Mouse (Mus musculus) hindbrain, embryonic 12.5 days (tissue): ENCODE results near the gene Cyb5b. TPM values are rescaled to one million over a fixed set of nuclear protein-coding genes. Genes with fewer than 3 reads are reported as not detected.

ENCODE experiments used
- ATAC-seq: fragments of 200-750 bp; cut with Nextera tagmentation; 2 replicates; pipeline ENCODE4 v1.8.0; 2017; ENCODE audit warnings: moderate TSS enrichment; ENCODE audit not compliant: low FRiP score
- H3K27ac ChIP-seq: fragments of 300-500 bp; sonication (generic); 2 replicates; pipeline ENCODE4 v1.5.1; 2016; ENCODE audit warnings: mild to moderate bottlenecking
- H3K27me3 ChIP-seq: fragments of 300-500 bp; sonication (generic); 2 replicates; pipeline ENCODE4 v1.6.1; 2016; ENCODE audit warnings: mild to moderate bottlenecking
- H3K36me3 ChIP-seq: fragments of 300-500 bp; sonication (generic); 2 replicates; pipeline ENCODE4 v1.6.1; 2016; ENCODE audit warnings: mild to moderate bottlenecking
- H3K4me1 ChIP-seq: fragments of 300-500 bp; sonication (generic); 2 replicates; pipeline ENCODE4 v1.6.1; 2016
- H3K4me2 ChIP-seq: fragments of 300-500 bp; sonication (generic); replicated peaks from 2 replicates; pipeline ENCODE4 v1.6.1; 2016; ENCODE audit warnings: mild to moderate bottlenecking
- H3K4me3 ChIP-seq: fragments of 300-500 bp; sonication (generic); 2 replicates; pipeline ENCODE4 v1.5.1; 2016; ENCODE audit warnings: mild to moderate bottlenecking
- H3K9ac ChIP-seq: fragments of 300-500 bp; sonication (generic); 2 replicates; pipeline ENCODE4 v1.6.1; 2016; ENCODE audit warnings: mild to moderate bottlenecking, moderate library complexity
- H3K9me3 ChIP-seq: fragments of 300-500 bp; sonication (generic); replicated peaks from 2 replicates; pipeline ENCODE4 v1.6.1; 2016; ENCODE audit warnings: mild to moderate bottlenecking
- WGBS: fragments of 180-500 bp; shearing (Covaris S2); methylation state at CpG from one replicate; pipeline ENCODE4 v1.1.7; 2016; 5-methylcytosine and 5-hydroxymethylcytosine counted together
- polyA plus RNA-seq: library from polyadenylated mRNA; unstranded; fragments of >200 nt; fragmentation: Nextera tagmentation; extraction: Ambion mirVana; gene quantifications from 2 replicates; pipeline ENCODE4 v1.2.1, GENCODE M21; 2016

Gene Cyb5b
- polyA plus RNA-seq, 1 experiment from 2014 or later: 130 TPM

GRCm38 (mm10) chr8:107157836-107158235 is 7.4 kb downstream of the Cyb5b start:
- WGBS: 96% methylated on average over 1 of the region's 1 CpGs
- H3K4me3 ChIP-seq: no peak overlapping the region
- H3K27ac ChIP-seq: no peak overlapping the region
- no peak for ATAC-seq
- no peak overlapping the region for H3K9ac ChIP-seq
- no peak overlapping the region for H3K4me2 ChIP-seq
- no peaks in the 10 kb centered on the region for H3K4me1 ChIP-seq
- H3K36me3 ChIP-seq: peaks cover 35% of the 10 kb centered on the region
- no peaks in the 10 kb centered on the region for H3K9me3 ChIP-seq
- no peaks in the 10 kb centered on the region for H3K27me3 ChIP-seq

GRCm38 (mm10) chr8:107158890-107159289 is 8.4 kb downstream of the Cyb5b start:
- no peaks in the 10 kb centered on the region for H3K27me3 ChIP-seq
- no peak overlapping the region for H3K4me2 ChIP-seq
- H3K4me1 ChIP-seq: no peaks in the 10 kb centered on the region
- no peak for ATAC-seq
- H3K9ac ChIP-seq: no peak overlapping the region
- H3K4me3 ChIP-seq: no peak overlapping the region
- peaks cover 39% of the 10 kb centered on the region for H3K36me3 ChIP-seq
- no peaks in the 10 kb centered on the region for H3K9me3 ChIP-seq
- H3K27ac ChIP-seq: no peak overlapping the region

- no peak overlapping the region for H3K9ac ChIP-seq
- H3K9me3 ChIP-seq: no peaks in the 10 kb centered on the region
- H3K27me3 ChIP-seq: no peaks in the 10 kb centered on the region
- ATAC-seq: no peak
- 93% methylated on average over 7 of the region's 7 CpGs for WGBS
- H3K4me3 ChIP-seq: no peak overlapping the region
- peaks cover 42% of the 10 kb centered on the region for H3K36me3 ChIP-seq
- H3K4me2 ChIP-seq: no peak overlapping the region
- no peak overlapping the region for H3K27ac ChIP-seq
- H3K4me1 ChIP-seq: no peaks in the 10 kb centered on the region
Measured at GRCm38 (mm10) chr8:107164251-107164773, 13.9 kb downstream of the Cyb5b start.

- no peak overlapping the region for H3K9ac ChIP-seq
- no peaks in the 10 kb centered on the region for H3K4me1 ChIP-seq
- ATAC-seq: no peak
- H3K4me3 ChIP-seq: no peak overlapping the region
- no peaks in the 10 kb centered on the region for H3K9me3 ChIP-seq
- H3K4me2 ChIP-seq: no peak overlapping the region
- H3K27me3 ChIP-seq: no peaks in the 10 kb centered on the region
- H3K36me3 ChIP-seq: peaks cover 55% of the 10 kb centered on the region
- H3K27ac ChIP-seq: no peak overlapping the region
- WGBS: 92% methylated on average over 9 of the region's 9 CpGs
Measured at GRCm38 (mm10) chr8:107165745-107166144, 15.3 kb downstream of the Cyb5b start.

- Histone ChIP-seq H3K27me3 (no peaks in the 10 kb centered on the region), H3K9ac (no peak overlapping the region), H3K36me3 (peaks cover 65% of the 10 kb centered on the region)
Measured at GRCm38 (mm10) chr8:107167848-107168247, 17.4 kb downstream of the Cyb5b start.

GRCm38 (mm10) chr8:107172152-107172551 is 21.7 kb downstream of the Cyb5b start:
- WGBS: 46% methylated on average over 8 of the region's 8 CpGs
- 0 out of 2 replicates have a peak overlapping the region, but pooled peaks have one; percentile 44 for H3K27ac ChIP-seq
- no peaks in the 10 kb centered on the region for H3K27me3 ChIP-seq
- peaks cover 10% of the 10 kb centered on the region for H3K4me1 ChIP-seq
- no peak overlapping the region for H3K9ac ChIP-seq
- H3K4me3 ChIP-seq: no peak overlapping the region
- no peaks in the 10 kb centered on the region for H3K9me3 ChIP-seq
- H3K4me2 ChIP-seq: no peak overlapping the region
- ATAC-seq: no peak; the same call in 1 of the 2 replicates
- peaks cover 65% of the 10 kb centered on the region for H3K36me3 ChIP-seq

More at GRCm38 (mm10) chr8:107167848-107168247, 17.4 kb downstream of the Cyb5b start:
- H3K4me1 ChIP-seq: peaks cover 6% of the 10 kb centered on the region
- no peaks in the 10 kb centered on the region for H3K9me3 ChIP-seq
- no peak overlapping the region for H3K4me2 ChIP-seq
- no peak for ATAC-seq
- 93% methylated on average over 5 of the region's 5 CpGs for WGBS
- H3K27ac ChIP-seq: no peak overlapping the region
- no peak overlapping the region for H3K4me3 ChIP-seq

GRCm38 (mm10) chr8:107172969-107173645 is 22.7 kb downstream of the Cyb5b start:
- Histone ChIP-seq H3K9ac (no peak overlapping the region), H3K27ac (peak overlapping the region; percentile 46; the same call in 1 of the 2 replicates), H3K4me1 (peaks cover 10% of the 10 kb centered on the region), H3K27me3 (no peaks in the 10 kb centered on the region), H3K36me3 (peaks cover 68% of the 10 kb centered on the region), H3K4me2 (no peak overlapping the region), H3K4me3 (no peak overlapping the region), H3K9me3 (peaks cover 2% of the 10 kb centered on the region; the same call in 1 of the 2 replicates)
- ATAC-seq: no peak
- WGBS: 75% methylated on average over 9 of the region's 9 CpGs

- 98% methylated on average over 6 of the region's 6 CpGs for WGBS
- H3K4me3 ChIP-seq: no peak overlapping the region
- peaks cover 83% of the 10 kb centered on the region for H3K36me3 ChIP-seq
Measured at GRCm38 (mm10) chr8:107181122-107181521, 30.7 kb downstream of the Cyb5b start.

GRCm38 (mm10) chr8:107184996-107185395 is 34.6 kb downstream of the Cyb5b start:
- Histone ChIP-seq H3K27ac (no peak overlapping the region), H3K36me3 (peaks cover 50% of the 10 kb centered on the region), H3K27me3 (no peaks in the 10 kb centered on the region), H3K9ac (no peak overlapping the region), H3K9me3 (no peaks in the 10 kb centered on the region), H3K4me2 (no peak overlapping the region), H3K4me3 (no peak overlapping the region), H3K4me1 (no peaks in the 10 kb centered on the region)
- 84% methylated on average over 3 of the region's 3 CpGs for WGBS
- no peak for ATAC-seq

More at GRCm38 (mm10) chr8:107181122-107181521, 30.7 kb downstream of the Cyb5b start:
- H3K27me3 ChIP-seq: no peaks in the 10 kb centered on the region
- no peak overlapping the region for H3K4me2 ChIP-seq
- H3K9me3 ChIP-seq: peaks cover 7% of the 10 kb centered on the region; the same call in 1 of the 2 replicates
- no peak overlapping the region for H3K27ac ChIP-seq
- no peak for ATAC-seq
- no peaks in the 10 kb centered on the region for H3K4me1 ChIP-seq
- no peak overlapping the region for H3K9ac ChIP-seq

GRCm38 (mm10) chr8:107186659-107187390 is 36.4 kb downstream of the Cyb5b start:
- Histone ChIP-seq H3K27ac (no peak overlapping the region), H3K4me3 (no peak overlapping the region), H3K4me2 (no peak overlapping the region), H3K27me3 (no peaks in the 10 kb centered on the region), H3K9ac (no peak overlapping the region), H3K4me1 (no peaks in the 10 kb centered on the region), H3K36me3 (peaks cover 34% of the 10 kb centered on the region), H3K9me3 (no peaks in the 10 kb centered on the region)
- 85% methylated on average over 15 of the region's 15 CpGs for WGBS
- ATAC-seq: no peak

- Histone ChIP-seq H3K4me1 (no peaks in the 10 kb centered on the region), H3K27me3 (no peaks in the 10 kb centered on the region), H3K4me2 (no peak overlapping the region), H3K27ac (no peak overlapping the region), H3K9me3 (no peaks in the 10 kb centered on the region), H3K36me3 (peaks cover 28% of the 10 kb centered on the region), H3K4me3 (no peak overlapping the region), H3K9ac (no peak overlapping the region)
- 87% methylated on average over 5 of the region's 5 CpGs for WGBS
- ATAC-seq: no peak
Measured at GRCm38 (mm10) chr8:107187631-107188030, 37.2 kb downstream of the Cyb5b start.

GRCm38 (mm10) chr8:107192631-107193030 is 42.2 kb downstream of the Cyb5b start:
- Histone ChIP-seq H3K27ac (no peak overlapping the region), H3K9me3 (no peaks in the 10 kb centered on the region), H3K27me3 (no peaks in the 10 kb centered on the region), H3K36me3 (no peaks in the 10 kb centered on the region), H3K9ac (no peak overlapping the region), H3K4me3 (no peak overlapping the region), H3K4me1 (no peaks in the 10 kb centered on the region), H3K4me2 (no peak overlapping the region)
- ATAC-seq: no peak
- 66% methylated on average over 8 of the region's 8 CpGs for WGBS
